Mouse (Mus musculus): ENCODE measurements around the gene Itih4.

GRCm38 (mm10) chr14:30913404-30913803, 27.1 kb downstream of the Itih4 start:
- TF ChIP-seq CTCF (IDR thresholded peaks at IDR 0.05; ENCODE audit: low read depth, low read length) (no peak), POLR2A (IDR thresholded peaks at IDR 0.05; ENCODE audit: insufficient read depth, low read length) (no peak), EP300 (IDR thresholded peaks at IDR 0.05; ENCODE audit: insufficient read depth, low read depth, low read length) (no peak)
